Mouse (Mus musculus) hindlimb bud, embryonic 11.5 days (tissue): ENCODE measurements around the gene Asb15.

Experiments used
- DNase-seq: peaks from one replicate; pipeline ENCODE4 v3.0.0-alpha.2; 2012; ENCODE audit warnings: low read depth, low spot score; ENCODE audit errors: extremely low spot score

Gene Asb15

DNA sequence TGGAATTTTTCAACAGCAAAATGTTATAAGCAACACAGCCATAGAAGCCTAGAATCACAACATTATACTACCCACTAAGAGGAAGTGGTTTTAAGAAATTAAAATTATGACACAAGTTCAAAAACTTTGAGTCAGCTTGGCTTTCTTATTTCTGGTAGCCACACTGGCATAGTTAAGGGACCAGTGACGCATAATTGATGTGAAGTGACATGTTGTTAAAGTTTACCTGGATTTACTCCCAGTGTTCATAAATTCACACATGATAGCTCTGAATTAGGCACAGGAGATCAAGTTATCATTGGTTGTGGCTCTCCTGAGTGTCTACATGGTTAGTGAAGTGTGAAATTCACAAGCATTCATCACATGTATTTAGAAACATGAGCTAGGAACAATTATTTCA, 36.9 kb downstream of the Asb15 start:
- DNase-seq: no peak

DNA sequence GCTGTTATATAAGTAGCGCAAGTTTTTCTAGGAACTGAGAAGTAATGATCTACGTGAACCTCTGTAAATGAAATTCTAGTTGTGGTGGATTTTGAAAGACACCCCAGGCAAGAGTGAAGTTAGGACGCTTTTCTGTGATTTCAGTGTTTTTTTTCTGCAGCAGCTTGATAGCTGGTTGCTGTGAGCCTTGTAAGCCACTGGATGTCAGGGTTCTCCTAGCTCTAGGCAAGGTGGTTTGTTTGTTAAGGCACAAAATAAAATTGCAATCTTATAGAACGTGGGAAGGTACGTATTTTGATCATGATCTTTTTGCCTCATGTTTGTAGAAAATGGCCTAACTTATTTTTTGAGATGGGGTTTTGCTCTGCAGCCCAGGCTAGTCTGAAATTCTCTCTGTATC, 41.0 kb downstream of the Asb15 start:
- DNase-seq: no peak

DNA sequence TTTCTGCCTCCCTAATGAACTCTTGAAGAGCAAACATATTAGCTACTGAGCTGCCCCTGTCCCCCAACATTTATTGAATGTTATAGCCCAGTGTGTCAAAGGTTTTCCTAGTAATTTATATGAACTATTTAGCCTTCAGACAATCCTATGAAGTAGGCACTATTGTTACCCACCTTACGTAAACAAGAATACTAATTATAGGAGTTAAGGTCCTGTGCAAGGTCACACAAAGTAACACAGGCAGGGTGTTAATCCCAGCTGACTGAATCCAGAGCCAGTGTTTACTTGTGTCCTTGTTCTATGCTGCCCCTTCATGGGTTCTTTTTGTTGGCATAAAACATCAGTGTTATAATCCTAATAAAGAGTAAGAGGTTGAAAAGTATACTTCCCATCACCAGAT, 41.8 kb downstream of the Asb15 start:
- DNase-seq: no peak

DNA sequence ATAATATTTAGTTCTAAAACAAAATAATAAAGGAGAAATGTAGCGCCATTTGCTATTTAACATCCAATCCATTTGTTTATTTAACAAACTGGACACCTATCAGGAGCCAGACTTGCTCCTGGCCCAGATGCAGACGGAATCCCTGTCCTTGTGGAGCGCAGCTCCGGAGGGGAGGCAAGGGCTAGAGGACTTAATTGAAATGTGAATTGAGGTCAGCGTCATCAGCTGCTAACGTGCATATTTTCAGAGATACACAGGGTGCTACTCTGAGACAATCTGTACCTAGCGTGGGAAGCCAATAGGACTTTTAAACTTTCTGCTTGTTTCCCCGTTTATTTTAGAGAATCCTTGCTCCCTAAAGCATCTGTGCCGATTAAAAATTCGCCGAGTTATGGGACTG, 42.3 kb downstream of the Asb15 start:
- DNase-seq: no peak

DNA sequence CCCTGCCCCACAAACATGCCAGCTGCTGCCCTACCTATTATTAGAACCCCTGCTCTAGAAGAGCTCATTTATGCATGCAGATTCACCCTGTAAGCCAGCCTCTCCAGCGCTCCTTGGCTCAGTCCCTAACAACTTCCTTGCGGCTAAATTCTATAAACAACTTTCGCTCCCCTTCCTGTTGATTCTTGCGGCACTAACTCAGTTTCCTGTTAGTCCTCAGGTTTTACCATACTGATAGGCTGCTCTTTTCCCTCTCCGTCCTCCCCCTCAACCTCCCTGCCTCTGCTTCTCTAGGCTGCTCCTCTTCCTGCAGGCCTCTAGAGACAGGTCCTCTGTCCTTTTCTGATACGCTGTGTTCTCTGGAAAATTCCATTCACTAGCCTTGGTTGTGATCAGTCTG, 43.2 kb downstream of the Asb15 start:
- no peak for DNase-seq

DNA sequence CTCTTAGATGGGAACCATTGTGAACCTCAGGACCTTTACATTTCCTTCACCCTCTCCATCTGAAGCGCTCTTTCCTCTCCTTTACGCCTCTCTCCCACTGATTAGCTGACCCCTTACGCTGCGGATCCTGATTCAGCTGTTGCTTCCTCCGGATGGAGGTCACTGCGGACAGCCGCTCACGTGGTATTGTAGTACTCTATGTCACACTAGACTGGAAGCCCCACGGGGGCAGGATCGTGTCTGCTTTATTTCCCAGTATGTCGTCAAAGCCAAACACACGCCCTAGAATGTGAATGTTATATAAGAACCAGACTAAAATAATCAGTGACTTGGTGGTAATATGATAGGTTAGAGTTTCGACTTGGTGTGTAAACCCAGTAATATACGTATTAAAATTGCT, 44.5 kb downstream of the Asb15 start:
- DNase-seq: no peak

DNA sequence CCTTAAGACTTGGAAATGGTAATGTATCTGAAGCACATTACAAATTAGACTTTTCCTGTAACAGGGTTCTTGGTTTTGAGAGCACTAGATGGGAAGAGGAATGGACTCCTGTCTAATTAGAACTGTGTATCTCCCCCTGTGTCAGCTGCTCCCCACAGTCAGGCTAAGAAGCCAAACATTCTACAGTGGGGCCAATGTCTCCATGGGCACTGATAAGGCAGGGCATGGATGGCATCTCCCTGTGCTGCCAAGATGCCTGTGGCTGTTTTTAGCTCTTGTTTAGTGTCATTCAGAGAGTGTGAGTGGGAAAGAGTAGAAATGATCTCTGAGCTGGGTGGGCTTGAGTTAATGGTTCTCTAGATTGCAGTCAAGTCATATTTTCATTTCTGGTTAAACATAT, 45.4 kb downstream of the Asb15 start:
- no peak for DNase-seq

DNA sequence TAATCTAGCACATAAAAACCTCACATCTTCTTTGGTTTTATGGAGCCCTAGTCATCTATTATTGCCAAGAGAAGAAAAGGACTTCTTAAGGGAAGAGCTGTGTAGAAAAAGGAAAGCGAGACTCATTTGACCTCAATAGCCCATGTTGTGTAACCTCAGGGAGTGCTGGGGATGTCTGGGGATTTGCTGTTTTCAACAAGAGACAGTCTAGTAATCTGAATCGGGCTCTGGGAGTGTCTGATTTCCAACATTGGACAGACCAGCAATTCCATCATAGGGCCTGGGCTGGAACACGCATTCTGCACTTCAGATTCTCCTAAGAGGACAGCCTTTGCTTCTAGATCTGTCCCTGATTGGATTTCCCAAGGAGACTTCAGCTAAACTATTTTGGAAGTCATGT, 55.5 kb downstream of the Asb15 start:
- DNase-seq: no peak

DNA sequence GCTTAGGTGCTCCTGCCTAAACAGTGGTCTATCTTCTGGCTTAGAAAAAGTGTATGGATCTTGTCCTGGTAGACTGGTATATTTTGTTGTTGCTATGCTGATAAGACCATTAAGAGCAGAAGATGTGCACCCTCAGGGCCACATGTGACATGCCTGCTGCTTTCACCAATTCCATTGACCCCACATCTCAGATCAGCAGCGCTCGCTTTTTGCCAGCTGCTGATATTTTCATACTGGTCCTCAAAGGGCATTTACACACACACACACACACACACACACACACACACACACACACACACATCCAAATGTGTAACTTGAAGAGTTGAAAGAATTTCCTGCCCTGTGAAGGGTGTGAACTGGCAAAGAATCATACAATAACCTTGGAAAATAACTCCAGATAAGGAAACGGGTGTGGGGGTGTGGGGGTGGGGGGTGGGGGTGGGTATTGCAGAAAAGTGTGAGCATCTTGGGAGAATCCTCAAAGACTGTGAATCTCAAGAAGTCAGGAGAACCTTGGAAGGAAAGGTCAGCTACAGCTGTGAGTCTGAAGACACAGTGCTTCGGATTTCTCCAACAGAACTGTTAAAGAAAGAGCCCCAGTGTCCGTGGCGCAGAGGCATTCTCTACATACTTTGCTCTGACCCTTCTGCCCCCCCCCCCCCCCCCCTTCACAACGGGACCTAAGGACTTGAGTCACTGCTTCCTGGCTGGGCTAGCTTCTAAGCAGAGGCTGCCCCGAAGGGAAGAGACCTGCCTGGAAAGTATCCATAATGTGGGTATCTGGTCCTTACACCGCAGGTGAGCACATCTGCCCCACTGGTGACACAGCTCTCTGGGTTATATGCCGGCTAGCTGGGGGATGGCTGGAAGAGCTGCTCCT, 57.7 kb downstream of the Asb15 start:
- DNase-seq: no peak

DNA sequence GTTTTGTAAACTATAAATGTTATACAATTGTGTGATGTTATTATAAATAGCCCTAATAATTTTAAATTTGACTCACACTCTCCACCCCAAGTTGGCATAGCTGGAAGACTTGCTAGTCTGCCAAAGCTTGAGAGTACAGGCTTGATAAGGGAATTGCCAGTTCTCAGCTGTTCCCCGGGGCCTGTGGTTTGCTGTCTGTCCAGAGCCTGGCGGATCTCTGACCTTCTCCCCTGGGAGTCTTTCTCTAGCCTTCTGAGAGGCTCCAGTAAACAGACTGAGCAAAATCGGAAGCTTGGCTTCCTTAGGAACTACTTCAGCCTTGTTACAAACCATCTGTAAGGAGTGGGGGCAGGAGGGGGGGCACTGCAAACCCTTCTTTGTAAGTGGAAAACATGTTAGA, 58.9 kb downstream of the Asb15 start:
- DNase-seq: no peak

DNA sequence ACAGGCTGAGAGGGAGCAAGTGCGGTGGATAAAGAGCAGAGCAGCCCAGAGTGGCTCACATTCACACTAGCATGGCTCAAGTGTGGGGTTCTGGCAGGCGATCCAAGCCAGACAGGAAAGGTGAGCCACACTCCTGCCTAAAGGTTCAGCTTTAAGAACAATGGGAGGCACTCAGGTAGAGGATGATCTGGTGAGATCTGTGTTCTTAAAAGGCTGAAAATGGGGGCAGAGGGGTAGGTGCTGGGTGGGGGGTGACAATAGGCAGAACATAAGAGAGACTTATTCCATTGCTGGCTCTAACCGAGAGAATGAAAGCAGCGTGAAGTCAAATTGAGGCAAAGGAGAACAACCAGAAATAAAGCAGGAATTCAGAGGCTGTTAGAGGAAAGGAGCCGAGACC, 62.3 kb downstream of the Asb15 start:
- no peak for DNase-seq

DNA sequence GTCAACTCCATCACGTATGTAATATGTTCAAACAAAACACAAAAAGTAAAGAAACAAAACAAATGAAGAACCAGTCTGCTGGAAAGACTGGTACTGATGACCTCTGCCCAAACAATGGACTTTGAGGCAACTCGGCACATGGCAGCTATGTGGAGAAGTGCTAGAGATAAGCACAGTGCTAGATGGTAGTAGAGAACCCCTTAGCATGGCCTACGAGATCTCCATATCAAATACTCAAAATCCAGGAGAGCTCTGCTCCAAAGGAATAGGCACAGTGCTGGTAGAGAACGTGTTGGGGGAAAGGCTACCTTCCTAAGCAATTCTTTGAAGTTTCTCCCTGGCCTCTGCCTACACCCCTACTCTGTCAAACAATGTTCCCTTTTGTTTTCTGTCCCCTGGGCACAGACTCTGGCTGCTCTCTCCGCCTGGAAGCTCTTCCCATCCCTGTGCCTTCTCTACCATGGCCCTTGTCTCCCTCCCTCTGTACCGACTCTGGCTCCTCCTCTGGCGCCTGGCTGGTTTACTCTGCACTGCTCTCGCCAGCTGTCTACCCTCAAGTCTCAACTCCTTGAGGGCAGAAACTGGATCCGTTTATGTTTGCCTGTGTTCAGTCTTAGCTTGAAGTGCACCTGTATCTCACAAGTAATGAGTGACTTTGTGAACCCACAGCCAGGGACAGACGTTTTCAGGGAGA, 63.7 kb downstream of the Asb15 start:
- DNase-seq: no peak

DNA sequence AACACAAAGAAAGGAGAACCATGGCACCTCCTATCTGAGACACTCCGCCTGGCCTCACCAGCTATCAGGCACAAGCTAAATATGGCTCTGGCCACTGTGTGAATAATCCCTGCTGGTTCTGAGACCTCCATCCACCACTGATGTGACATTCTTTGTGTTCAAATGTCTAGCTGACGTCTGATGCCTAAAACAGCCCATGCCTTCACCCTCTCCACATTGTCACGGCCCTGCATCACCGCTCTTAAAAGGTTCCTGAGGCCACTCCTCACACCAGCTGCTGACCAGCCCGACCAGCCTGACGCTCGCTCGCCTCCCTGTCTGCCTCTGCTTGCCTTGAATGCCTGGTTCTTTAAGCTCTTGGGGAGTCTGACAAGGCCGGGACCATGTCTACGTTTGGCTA, 69.6 kb downstream of the Asb15 start, which contains the start of gene Lmod2:
Gene Lmod2, plus strand, starts transcription at position 263 of the 400 bp plus-strand sequence.
- DNase-seq: no peak

DNA sequence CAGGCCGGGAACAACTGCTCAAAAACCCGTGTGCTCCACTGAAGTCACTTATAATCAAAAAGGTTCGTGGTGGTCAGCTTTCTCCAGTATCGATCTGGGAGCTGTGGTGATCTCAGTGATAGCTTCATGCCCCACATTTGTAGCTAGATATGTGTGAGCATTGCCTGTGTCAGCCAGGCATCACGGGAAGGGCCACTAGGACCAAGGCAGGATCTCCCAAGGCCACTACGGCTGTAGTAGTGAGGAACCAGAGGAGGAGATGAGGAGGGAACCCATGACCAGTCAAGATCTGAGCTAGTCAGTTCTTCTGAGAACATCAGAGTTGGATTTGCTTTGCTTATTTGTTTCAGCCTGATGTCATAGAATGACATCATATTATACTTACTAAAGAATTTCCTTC, 71.2 kb downstream of the Asb15 start:
- DNase-seq: no peak

DNA sequence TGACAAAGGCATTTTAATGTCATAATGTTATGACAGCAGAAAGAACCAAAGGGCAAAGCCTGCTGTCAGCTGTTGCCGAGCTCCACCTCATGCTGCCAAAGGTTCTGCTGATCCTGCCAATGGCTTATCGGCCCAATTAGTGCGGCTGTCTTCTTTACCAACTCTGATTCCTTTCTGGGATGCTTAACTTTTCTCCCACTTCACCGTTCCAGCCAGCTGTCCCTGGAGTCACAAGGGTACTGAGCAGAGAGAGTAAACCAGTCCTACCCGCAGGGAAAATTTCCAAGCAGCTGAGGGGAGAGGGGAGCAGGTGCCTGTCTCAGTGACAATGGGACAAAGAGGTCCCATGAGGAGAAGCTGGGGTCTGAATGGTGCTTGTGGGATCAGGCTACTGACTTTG, 71.7 kb downstream of the Asb15 start:
- DNase-seq: no peak

DNA sequence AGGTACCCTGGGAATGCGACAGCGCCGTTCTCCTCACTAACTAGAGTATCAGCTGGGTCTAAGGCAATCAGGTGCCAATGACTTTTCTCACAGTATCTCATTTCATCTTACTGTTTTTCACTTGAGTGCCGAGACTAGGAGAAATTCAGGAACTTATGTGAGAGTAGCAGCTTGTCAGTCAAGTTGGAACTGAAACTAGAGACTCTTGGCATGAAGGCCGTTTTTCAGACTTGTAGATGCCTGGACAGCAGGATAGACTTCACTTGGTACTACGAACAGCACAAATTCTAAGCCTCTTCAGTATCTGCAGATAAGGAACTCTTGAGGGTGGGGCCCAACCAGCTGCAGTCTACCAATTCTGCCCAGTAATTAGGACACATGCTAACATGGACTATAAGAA, 72.2 kb downstream of the Asb15 start:
- no peak for DNase-seq

DNA sequence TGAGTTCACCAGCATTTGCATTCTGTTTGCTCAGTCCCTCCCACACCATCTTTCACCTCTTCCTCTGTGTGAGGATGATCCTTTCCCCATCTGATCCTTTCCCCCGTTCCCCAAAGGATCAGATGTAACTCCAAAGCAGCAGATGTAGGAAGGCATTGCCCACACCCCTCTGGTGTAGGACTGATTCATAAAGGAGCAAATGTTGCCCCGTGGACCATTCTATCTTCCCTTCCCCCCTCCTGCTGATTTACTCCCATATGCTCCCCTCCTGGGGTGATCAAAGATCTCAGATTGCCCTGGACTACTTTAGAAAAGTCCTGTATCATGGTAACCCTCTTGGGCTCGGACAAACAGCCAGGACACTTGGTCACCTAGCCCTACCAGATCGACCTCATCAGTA, 72.8 kb downstream of the Asb15 start:
- DNase-seq: no peak

DNA sequence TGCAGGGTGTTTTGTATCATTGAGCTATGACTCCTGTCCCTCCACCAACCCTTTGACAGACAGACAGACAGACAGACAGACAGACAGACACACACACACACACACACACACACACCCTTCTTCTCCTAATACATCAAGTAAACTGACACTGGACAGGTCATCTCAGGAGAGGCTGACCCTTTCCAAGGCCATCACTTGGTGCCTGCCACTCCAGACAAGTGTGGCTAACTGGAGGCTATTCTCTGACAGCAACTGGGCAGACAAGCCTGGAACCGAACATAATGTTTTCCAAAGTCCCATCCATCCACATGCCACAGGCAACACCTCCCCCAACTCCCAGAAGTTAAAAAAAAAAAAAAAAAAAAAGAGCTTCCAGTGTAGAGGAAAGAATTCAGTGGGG, 73.7 kb downstream of the Asb15 start:
- DNase-seq: no peak

DNA sequence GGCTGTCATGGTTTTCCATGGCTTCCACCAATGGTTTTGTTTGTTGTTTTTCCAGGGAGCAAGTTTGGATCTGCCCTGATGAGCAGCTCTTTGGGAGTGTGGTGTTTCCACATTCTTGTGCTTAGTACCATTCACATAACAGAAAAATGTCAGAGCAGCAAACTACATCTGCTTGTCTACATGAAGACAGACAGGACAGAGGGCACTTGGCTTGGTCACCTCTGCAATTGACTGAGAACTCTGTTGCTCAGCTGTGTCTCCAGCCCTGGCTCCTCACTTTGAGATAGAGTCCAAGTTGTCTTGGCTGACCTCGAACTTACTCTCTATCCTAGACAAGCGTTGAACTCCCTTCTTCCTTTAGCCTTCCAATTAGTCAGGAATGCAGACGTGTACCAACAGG, 74.4 kb downstream of the Asb15 start:
- no peak for DNase-seq

DNA sequence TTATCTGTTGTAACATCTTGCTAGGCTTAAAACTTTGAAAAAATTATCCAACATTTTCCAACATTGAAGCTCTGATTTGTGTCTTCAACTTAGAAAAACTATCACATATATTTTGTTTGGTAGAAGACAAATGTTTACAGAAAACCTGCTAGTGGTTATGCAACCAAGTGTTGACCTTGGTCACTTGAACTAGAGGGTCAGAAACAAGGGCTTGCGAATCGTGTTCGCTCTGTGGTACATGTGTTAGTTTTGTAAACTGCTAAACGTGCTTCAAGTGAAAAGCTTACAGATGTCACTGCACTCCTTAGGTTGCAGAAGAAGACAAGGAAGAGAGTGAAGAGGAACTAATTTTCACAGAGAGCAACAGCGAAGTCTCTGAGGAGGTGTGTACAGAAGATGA, 75.0 kb downstream of the Asb15 start:
- DNase-seq: no peak

DNA sequence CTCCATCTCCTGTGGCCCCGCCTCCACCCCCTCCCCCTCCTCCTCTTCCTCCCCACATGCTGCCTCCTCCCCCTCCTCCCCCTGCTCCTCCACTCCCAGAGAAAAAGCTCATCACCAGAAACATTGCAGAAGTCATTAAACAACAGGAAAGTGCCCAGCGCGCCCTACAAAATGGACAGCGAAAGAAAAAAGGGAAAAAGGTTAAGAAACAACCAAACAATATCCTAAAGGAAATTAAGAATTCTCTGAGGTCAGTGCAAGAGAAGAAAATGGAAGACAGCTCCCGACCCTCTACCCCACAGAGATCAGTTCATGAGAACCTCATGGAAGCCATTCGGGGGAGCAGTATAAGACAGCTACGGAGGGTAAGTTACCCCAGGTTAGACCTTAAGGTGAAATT, 76.3 kb downstream of the Asb15 start:
- no peak for DNase-seq

DNA sequence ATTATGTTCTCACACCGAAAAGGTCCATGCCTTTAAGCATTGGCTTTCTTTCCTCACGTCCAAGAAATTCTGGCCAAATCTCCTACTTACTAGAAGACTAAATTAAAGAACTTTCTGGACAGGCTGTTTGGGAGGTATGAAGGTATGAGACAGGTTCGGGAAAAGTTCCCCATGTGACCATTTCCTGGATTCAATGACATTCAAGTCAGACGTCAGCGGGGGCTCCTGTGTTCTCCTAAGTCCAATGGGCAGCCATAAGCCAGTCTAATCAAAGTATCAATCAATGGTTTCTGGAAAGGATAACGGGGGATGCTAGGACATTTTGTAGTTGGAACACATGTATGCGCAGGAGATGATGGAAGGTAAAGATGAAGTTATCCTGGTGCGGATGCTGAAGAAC, 77.7 kb downstream of the Asb15 start:
- no peak for DNase-seq

DNA sequence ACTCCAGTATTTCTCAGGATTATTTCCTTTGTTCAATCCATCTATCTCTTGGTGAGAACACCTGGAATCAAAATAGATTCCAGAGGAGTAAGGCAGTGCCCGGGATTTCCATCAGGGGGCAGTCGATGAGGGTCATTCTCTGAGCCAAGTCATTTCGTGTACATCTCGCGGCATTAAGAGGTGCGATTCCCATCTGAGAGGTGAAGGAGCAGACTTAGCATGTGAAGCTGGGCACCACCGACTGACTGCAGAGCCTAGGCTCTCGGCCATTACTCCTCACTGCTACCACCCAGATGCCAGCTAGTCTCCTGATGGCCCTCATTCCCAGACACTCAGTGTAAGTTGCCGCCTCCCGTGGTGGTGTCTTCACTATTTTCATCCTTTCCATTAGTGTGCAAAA, 78.6 kb downstream of the Asb15 start:
- no peak for DNase-seq
